24 mouse cellular contexts compared by ENCODE assay signal in genomic region chr6:145615666-145616210, GRCm38 (mm10). TPM values are rescaled to one million over a fixed set of nuclear protein-coding genes. Genes with fewer than 3 reads are reported as not detected.
DNase-seq lines count a peak whose midpoint lies in the region; ATAC-seq and TF ChIP-seq lines count a peak whose summit lies in the region.
"Had no signal": no experiment of that assay in that cellular context is flagged by ENCODE, and none has a peak within 500 bp of the region (broad histone marks: within the 10 kb centered on the region; RNA-seq: fewer than 3 reads in every experiment).

TSS of gene Tuba3b (plus strand) at chr6:145615757.

- H3K27ac ChIP-seq in kidney, adult 2 months (ENCODE audit: insufficient read depth, low read depth, low read length) = peak within 1 kb of the TSS; percentile 17; the same call in 1 of the 2 replicates
- H3K27ac ChIP-seq in ES-E14 (ENCODE audit: insufficient read depth, low read depth, low read length, poor library complexity, severe bottlenecking) = no peak within 1 kb of the TSS
- no peak within 1 kb of the TSS for H3K27ac ChIP-seq in liver, postnatal 0 days (ENCODE audit: low read depth)
- H3K27ac ChIP-seq in embryonic facial prominence, embryonic 10.5 days (replicated peaks) = no peak within 1 kb of the TSS
- H3K27ac ChIP-seq: forebrain, embryonic 13.5 days; hindbrain, embryonic 13.5 days; layer of hippocampus, adult 2 months; left cerebral cortex, adult 2 months; macrophage had no signal

- no peak for DNase-seq in kidney, adult 2 months
- DNase-seq in kidney, postnatal 14 days = no peak
- DNase-seq in 3134 (ENCODE audit: extremely low read depth, insufficient read length, low spot score) = peak; percentile 20
- DNase-seq in ES-E14 (ENCODE audit: low read depth, low spot score) = peak; percentile 8
- no peak for DNase-seq in liver, postnatal 0 days
- DNase-seq in right cerebral cortex, adult 2 months (ENCODE audit: low spot score in 2 of 2) = no peak
- no peak for DNase-seq in embryonic facial prominence, embryonic 10.5 days (ENCODE audit: low spot score)
- DNase-seq: adrenal gland, adult 8-10 months; cerebellum, adult 11-12 months; cerebellum, postnatal 36 days; heart, postnatal 10 days; midbrain, embryonic 14.5 days; spleen, adult 18-20 months; thymus, postnatal 25 days had no signal

- no peak for TF ChIP-seq CTCF in kidney, adult 2 months (conservative IDR thresholded peaks at IDR 0.05; ENCODE audit: insufficient read depth, insufficient read length, low read depth, low read length)
- TF ChIP-seq CTCF in liver, postnatal 0 days (IDR thresholded peaks at IDR 0.05; ENCODE audit: low read depth) = no peak

- H3K4me1 ChIP-seq in kidney, adult 2 months (ENCODE audit: control insufficient read depth, insufficient read depth, low read length) = no peaks in the 10 kb centered on the region
- H3K4me1 ChIP-seq in ES-E14 (ENCODE audit: control insufficient read depth in 2 of 2, insufficient read depth in 2 of 2, low read length in 2 of 2, poor library complexity in 1 of 2) = no peaks in the 10 kb centered on the region
- H3K4me1 ChIP-seq in liver, postnatal 0 days (ENCODE audit: insufficient read depth) = peaks cover 2% of the 10 kb centered on the region; the same call in 1 of the 2 replicates
- peaks cover 5% of the 10 kb centered on the region; the same call in 1 of the 2 replicates for H3K4me1 ChIP-seq in embryonic facial prominence, embryonic 10.5 days
- H3K4me1 ChIP-seq: hindbrain, embryonic 13.5 days had no signal

- no peaks in the 10 kb centered on the region for H3K36me3 ChIP-seq in kidney, adult 2 months (ENCODE audit: control insufficient read depth, insufficient read depth, low read length)
- no peaks in the 10 kb centered on the region for H3K36me3 ChIP-seq in ES-E14 (ENCODE audit: control insufficient read depth, insufficient read depth, low read length, poor library complexity, severe bottlenecking)
- H3K36me3 ChIP-seq in liver, postnatal 0 days (replicated peaks; ENCODE audit: insufficient read depth, low read length) = no peaks in the 10 kb centered on the region
- H3K36me3 ChIP-seq in embryonic facial prominence, embryonic 10.5 days (replicated peaks) = no peaks in the 10 kb centered on the region
- H3K36me3 ChIP-seq: hindbrain, embryonic 13.5 days had no signal

- H3K4me3 ChIP-seq in kidney, adult 2 months (ENCODE audit: insufficient read depth, low read depth, low read length) = no peak within 1 kb of the TSS
- H3K4me3 ChIP-seq in ES-E14 (ENCODE audit: insufficient read depth in 1 of 2, low read depth in 1 of 2, low read length in 2 of 2, poor library complexity in 1 of 2, severe bottlenecking in 1 of 2) = no peak within 1 kb of the TSS
- H3K4me3 ChIP-seq in liver, postnatal 0 days (ENCODE audit: low read depth, low read length) = no peak within 1 kb of the TSS
- no peak within 1 kb of the TSS for H3K4me3 ChIP-seq in embryonic facial prominence, embryonic 10.5 days
- H3K4me3 ChIP-seq: forebrain, embryonic 13.5 days; hindbrain, embryonic 13.5 days; layer of hippocampus, adult 2 months; left cerebral cortex, adult 2 months had no signal

- peak within 1 kb of the TSS; percentile 54 for H3K4me2 ChIP-seq in liver, postnatal 0 days (ENCODE audit: low read depth, low read length)
- H3K4me2 ChIP-seq: forebrain, embryonic 13.5 days; hindbrain, embryonic 13.5 days; lung, embryonic 14.5 days had no signal

- no peak for TF ChIP-seq POLR2A in kidney, adult 2 months (IDR thresholded peaks at IDR 0.05; ENCODE audit: low read depth, low read length)

- no peak for ATAC-seq in liver, postnatal 0 days
- ATAC-seq: forebrain, embryonic 13.5 days had no signal

- H3K9ac ChIP-seq in ES-E14 (ENCODE audit: insufficient read depth, low read depth, low read length, poor library complexity, severe bottlenecking) = no peak within 1 kb of the TSS
- no peak within 1 kb of the TSS; the same call in 1 of the 2 replicates for H3K9ac ChIP-seq in liver, postnatal 0 days (replicated peaks)
- H3K9ac ChIP-seq: forebrain, embryonic 13.5 days; hindbrain, embryonic 13.5 days; lung, embryonic 14.5 days had no signal

- WGBS in kidney, adult 2 months = 96% methylated on average over 31 of the region's 31 CpGs
- 95% methylated on average over 31 of the region's 31 CpGs for WGBS in liver, postnatal 0 days (ENCODE audit: insufficient replicate concordance)
- 97% methylated on average over 31 of the region's 31 CpGs for WGBS in embryonic facial prominence, embryonic 10.5 days

- no peak for TF ChIP-seq EP300 in liver, postnatal 0 days (IDR thresholded peaks at IDR 0.05; ENCODE audit: low read depth)

- in situ Hi-C loops in ES-E14 (cut with MboI; ENCODE audit: low sequenced_read_pairs in 2 of 2, unreplicated experiment in 2 of 2) = no loop called here

- no peaks in the 10 kb centered on the region for H3K9me3 ChIP-seq in ES-E14 (ENCODE audit: control insufficient read depth, insufficient read depth, low read depth, low read length)
- no peaks in the 10 kb centered on the region for H3K9me3 ChIP-seq in liver, postnatal 0 days (ENCODE audit: low read length)
- no peaks in the 10 kb centered on the region for H3K9me3 ChIP-seq in embryonic facial prominence, embryonic 10.5 days
- H3K9me3 ChIP-seq: forebrain, embryonic 13.5 days; hindbrain, embryonic 13.5 days had no signal

- no peaks in the 10 kb centered on the region for H3K27me3 ChIP-seq in kidney, adult 2 months (replicated peaks; ENCODE audit: control insufficient read depth, insufficient read depth, low read length)
- no peaks in the 10 kb centered on the region for H3K27me3 ChIP-seq in liver, postnatal 0 days (ENCODE audit: insufficient read depth, low read length)
- H3K27me3 ChIP-seq in embryonic facial prominence, embryonic 10.5 days (replicated peaks; ENCODE audit: low read depth, poor library complexity, severe bottlenecking) = no peaks in the 10 kb centered on the region
- H3K27me3 ChIP-seq: forebrain, embryonic 13.5 days; hindbrain, embryonic 13.5 days had no signal

TF ChIP-seq in ES-E14, 5 proteins besides CTCF, POLR2A, EP300 and RAD21:
- TF ChIP-seq ZNF384 (IDR thresholded peaks at IDR 0.05; ENCODE audit: low read depth, low read length) = no peak
- no peak for TF ChIP-seq CHD2 (IDR thresholded peaks at IDR 0.05; ENCODE audit: low read depth, low read length)
- no peak for TF ChIP-seq MAFK (IDR thresholded peaks at IDR 0.05; ENCODE audit: insufficient read depth, low read depth, low read length)
- no peak for TF ChIP-seq ZC3H11A (IDR thresholded peaks at IDR 0.05; ENCODE audit: borderline replicate concordance, low read depth, low read length)
- TF ChIP-seq HCFC1 (IDR thresholded peaks at IDR 0.05; ENCODE audit: borderline replicate concordance, insufficient read depth, low read length) = no peak

RNA-seq across cellular contexts. Expression of gene Tuba3b, which starts in this region (rescaled TPM):
- 0.17 and 0.58 TPM in 2 replicates for polyA plus RNA-seq in kidney, adult 2 months (2012; rRNA removed)
- total RNA-seq in ES-E14 (2012; rRNA removed) = 1.3 and 5.7 TPM in 2 replicates
- not detected in 2 replicates for polyA plus RNA-seq in liver, postnatal 0 days (2015; fragmentation: Nextera tagmentation; extraction: Ambion mirVana)
- polyA plus RNA-seq in embryonic facial prominence, embryonic 10.5 days (2016; fragmentation: Nextera tagmentation; extraction: Ambion mirVana) = not detected in 2 replicates
- total RNA-seq: layer of hippocampus, adult 2 months; left cerebral cortex, adult 2 months had no signal
- polyA plus RNA-seq: brain, embryonic 14.5 days; forebrain, embryonic 13.5 days; hindbrain, embryonic 13.5 days; intestine, embryonic 14.5 days; limb, embryonic 11.5 days; lung, embryonic 14.5 days; macrophage; midbrain, embryonic 14.5 days; stomach, embryonic 14.5 days had no signal

Comparison
In these comparisons a context has a peak if more than half of its experiments do, and no peak if none do; other contexts are left out.
1. DNase-seq: peak in 3134 (single experiment) and ES-E14 (single experiment); none in kidney, adult 2 months (single experiment), kidney, postnatal 14 days (single experiment), liver, postnatal 0 days (single experiment), right cerebral cortex, adult 2 months (0 of 2) and embryonic facial prominence, embryonic 10.5 days (single experiment).